Mouse (Mus musculus) MEL (cell line): ENCODE data around the gene Hs1bp3. TPM values are rescaled to one million over a fixed set of nuclear protein-coding genes. Genes with fewer than 3 reads are reported as not detected.

Experiments
- DNase-seq: peaks from one replicate; pipeline ENCODE4 v3.0.0; 2011; ENCODE audit warnings: low read depth, low spot score
- H3K27ac ChIP-seq: 2 replicates; pipeline ENCODE4 v1.5.1; 2012; ENCODE audit warnings: low read depth, mild to moderate bottlenecking, control low read depth, low read length, moderate library complexity; ENCODE audit not compliant: control insufficient read depth
- H3K27me3 ChIP-seq, 2 experiments: fragments of 150-350 bp in 1 of 2; sonication (generic) in 1 of 2; 2 replicates each; pipeline ENCODE4 v1.6.1; 2012; ENCODE audit warnings: low read length in 2 of 2, mild to moderate bottlenecking in 2 of 2, improper control_type of control experiment in 1 of 2, moderate library complexity in 1 of 2; ENCODE audit not compliant: insufficient read depth in 2 of 2, control insufficient read depth in 1 of 2
- H3K36me3 ChIP-seq, 2 experiments: 2 replicates each; pipeline ENCODE4 v1.6.1; 2012 to 2014; ENCODE audit warnings: low read length in 2 of 2, improper control_type of control experiment in 1 of 2, inconsistent platforms in 1 of 2, mild to moderate bottlenecking in 1 of 2; ENCODE audit not compliant: insufficient read depth in 2 of 2, control insufficient read depth in 1 of 2
- H3K4me1 ChIP-seq, 2 experiments: fragments of 150-350 bp in 1 of 2; sonication (generic) in 1 of 2; 2 replicates each; pipeline ENCODE4 v1.6.1; 2012; ENCODE audit warnings: low read length in 2 of 2, improper control_type of control experiment in 1 of 2, mild to moderate bottlenecking in 1 of 2; ENCODE audit not compliant: insufficient read depth in 2 of 2, control insufficient read depth in 1 of 2
- H3K4me3 ChIP-seq, 2 experiments: fragments of 150-350 bp in 1 of 2; sonication (generic) in 1 of 2; 2 replicates each; pipeline ENCODE4 v1.5.1; 2012; ENCODE audit warnings: low read depth in 2 of 2, low read length in 2 of 2, mild to moderate bottlenecking in 2 of 2, moderate library complexity in 2 of 2, control low read depth in 1 of 2, improper control_type of control experiment in 1 of 2; ENCODE audit not compliant: control insufficient read depth in 1 of 2, insufficient read depth in 1 of 2
- H3K79me2 ChIP-seq: 2 replicates; pipeline ENCODE4 v1.6.1; 2012; ENCODE audit warnings: mild to moderate bottlenecking, low read length, moderate library complexity; ENCODE audit not compliant: control insufficient read depth, poor library complexity, insufficient read depth
- H3K9ac ChIP-seq: 2 replicates; pipeline ENCODE4 v1.6.1; 2012; ENCODE audit warnings: low read depth, mild to moderate bottlenecking, control low read depth, low read length, moderate library complexity; ENCODE audit not compliant: control insufficient read depth, poor library complexity, severe bottlenecking
- H3K9me3 ChIP-seq: fragments of 150-350 bp; sonication (generic); replicated peaks from 2 replicates; pipeline ENCODE4 v1.6.1; 2012; ENCODE audit warnings: mild to moderate bottlenecking, low read length, improper control_type of control experiment, moderate library complexity; ENCODE audit not compliant: insufficient read depth
- BHLHE40 ChIP-seq: IDR thresholded peaks from 2 replicates; pipeline ENCODE4 v1.6.1; 2012; ENCODE audit warnings: low read depth, mild to moderate bottlenecking, inconsistent platforms, low read length, improper control_type of control experiment, borderline replicate concordance
- CHD1 ChIP-seq: IDR thresholded peaks from 2 replicates; pipeline ENCODE4 v1.6.1; 2012; ENCODE audit warnings: low read depth, mild to moderate bottlenecking, inconsistent platforms, low read length, improper control_type of control experiment
- CHD2 ChIP-seq: IDR thresholded peaks from 2 replicates; pipeline ENCODE4 v1.6.1; 2011; ENCODE audit warnings: low read length, improper control_type of control experiment
- CTCF ChIP-seq, 3 experiments: IDR thresholded peaks in 2 of 3; conservative IDR thresholded peaks in 1 of 3; 2 replicates each; pipeline ENCODE4 v1.5.1; 2011 to 2012; ENCODE audit warnings: low read length in 3 of 3, low read depth in 2 of 3, mild to moderate bottlenecking in 2 of 3, improper control_type of control experiment in 1 of 3, inconsistent platforms in 1 of 3, mixed read lengths in 1 of 3, moderate library complexity in 1 of 3; ENCODE audit not compliant: control insufficient read depth in 1 of 3, insufficient read depth in 1 of 3, poor library complexity in 1 of 3, severe bottlenecking in 1 of 3
- HCFC1 ChIP-seq: IDR thresholded peaks from 2 replicates; pipeline ENCODE4 v1.6.1; 2012; ENCODE audit warnings: low read depth, mild to moderate bottlenecking, inconsistent platforms, low read length, improper control_type of control experiment, moderate library complexity
- MAFK ChIP-seq: IDR thresholded peaks from 2 replicates; pipeline ENCODE4 v1.6.1; 2011; ENCODE audit warnings: low read depth, mild to moderate bottlenecking, low read length, improper control_type of control experiment, borderline replicate concordance
- MAZ ChIP-seq: IDR thresholded peaks from 2 replicates; pipeline ENCODE4 v1.6.1; 2012; ENCODE audit warnings: low read depth, mild to moderate bottlenecking, inconsistent platforms, low read length, improper control_type of control experiment
- MXI1 ChIP-seq: IDR thresholded peaks from 2 replicates; pipeline ENCODE4 v1.6.1; 2011; ENCODE audit warnings: mild to moderate bottlenecking, low read depth, low read length, improper control_type of control experiment
- MYB ChIP-seq: IDR thresholded peaks from 2 replicates; pipeline ENCODE4 v1.6.1; 2011; ENCODE audit warnings: mild to moderate bottlenecking, low read depth, low read length, improper control_type of control experiment
- POLR2A ChIP-seq, 2 experiments: IDR thresholded peaks; 2 replicates each; pipeline ENCODE4 v1.6.1; 2011 to 2012; ENCODE audit warnings: low read length in 2 of 2, mild to moderate bottlenecking in 2 of 2, control low read depth in 1 of 2, improper control_type of control experiment in 1 of 2, low read depth in 1 of 2, moderate library complexity in 1 of 2; ENCODE audit not compliant: control insufficient read depth in 1 of 2, insufficient read depth in 1 of 2, poor library complexity in 1 of 2
- POLR2AphosphoS2 ChIP-seq: IDR thresholded peaks from 2 replicates; pipeline ENCODE4 v1.6.1; 2011; ENCODE audit warnings: low read length, improper control_type of control experiment
- RCOR1 ChIP-seq: IDR thresholded peaks from 2 replicates; pipeline ENCODE4 v1.6.1; 2012; ENCODE audit warnings: low read depth, mild to moderate bottlenecking, inconsistent platforms, low read length, improper control_type of control experiment
- TAL1 ChIP-seq: IDR thresholded peaks from 2 replicates; pipeline ENCODE4 v1.6.1; 2012; ENCODE audit warnings: mild to moderate bottlenecking, inconsistent platforms, low read length, moderate library complexity, mixed read lengths
- TBP ChIP-seq: IDR thresholded peaks from 2 replicates; pipeline ENCODE4 v1.8.0; 2011; ENCODE audit warnings: low read depth, low read length, improper control_type of control experiment
- USF1 ChIP-seq: IDR thresholded peaks from 2 replicates; pipeline ENCODE4 v1.6.1; 2014; ENCODE audit warnings: low read depth, mild to moderate bottlenecking, inconsistent platforms, low read length, improper control_type of control experiment, moderate library complexity
- USF2 ChIP-seq, 2 experiments: IDR thresholded peaks; 2 replicates each; pipeline ENCODE4 v1.6.1; 2011 to 2012; ENCODE audit warnings: improper control_type of control experiment in 2 of 2, low read length in 2 of 2, borderline replicate concordance in 1 of 2, inconsistent platforms in 1 of 2, low read depth in 1 of 2, mild to moderate bottlenecking in 1 of 2; ENCODE audit not compliant: insufficient read depth in 1 of 2
- ZKSCAN1 ChIP-seq: IDR thresholded peaks from 2 replicates; pipeline ENCODE4 v1.6.1; 2012; ENCODE audit warnings: low read depth, mild to moderate bottlenecking, inconsistent platforms, low read length, improper control_type of control experiment, moderate library complexity
- ZMIZ1 ChIP-seq: IDR thresholded peaks from 2 replicates; pipeline ENCODE4 v1.6.1; 2012; ENCODE audit warnings: low read depth, mild to moderate bottlenecking, inconsistent platforms, low read length, improper control_type of control experiment, moderate library complexity
- polyA plus RNA-seq, 2 experiments: library from polyadenylated mRNA; stranded (reverse) in 1 of 2; unstranded in 1 of 2; fragments of >175 nt in 1 of 2; fragments of >200 nt in 1 of 2; gene quantifications; 2 replicates each; pipeline versions ENCODE4 v1.2.1 to v1.2.4; 2012; ENCODE audit warnings: low replicate concordance in 2 of 2, low read depth in 1 of 2; ENCODE audit not compliant: insufficient read length in 2 of 2, insufficient read depth in 1 of 2, missing spikeins in 1 of 2
- total RNA-seq: library from RNA; depleted of rRNA; stranded (reverse); fragments of 300-350 nt; gene quantifications from 2 replicates; pipeline ENCODE4 v1.2.3, GENCODE M21; 2012

Gene Hs1bp3
- total and polyA plus RNA-seq, 3 experiments: 4.7 to 17.4 TPM; not detected in 1

DNA sequence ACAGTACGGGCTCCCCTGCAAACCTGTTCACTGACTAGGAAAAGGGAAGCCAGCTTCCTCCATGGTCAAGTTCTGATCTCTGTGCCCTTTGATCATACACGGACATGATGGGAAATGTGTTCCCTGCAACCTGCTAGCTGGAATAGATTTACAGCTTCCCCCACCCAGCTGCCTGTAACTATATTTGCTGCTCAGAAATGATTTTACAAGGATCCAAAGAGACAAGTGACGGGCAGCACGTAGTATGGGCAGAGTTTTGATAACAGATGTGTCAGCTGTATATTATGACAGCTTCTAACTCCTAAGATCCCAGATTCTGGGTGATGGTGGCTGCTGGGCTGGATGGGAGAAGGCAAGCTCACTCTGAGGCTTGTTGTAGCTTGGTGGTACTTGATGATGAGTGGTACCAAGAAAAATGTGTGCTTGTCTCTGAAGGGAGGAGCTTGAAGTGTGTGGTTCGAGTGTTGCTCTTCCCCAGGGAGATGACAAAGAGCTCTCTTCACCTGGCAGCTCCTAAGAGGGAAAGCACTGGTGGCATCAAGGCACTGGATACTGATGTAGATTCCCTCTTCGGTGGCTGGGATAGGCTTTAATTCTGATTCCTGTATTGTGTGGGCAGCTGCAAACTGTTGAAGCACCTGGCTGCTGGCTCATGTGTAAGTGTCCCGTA lies 59.4 kb downstream of the Hs1bp3 start:
- Histone ChIP-seq H3K9ac (no peak overlapping the region), H3K9me3 (no peaks in the 10 kb centered on the region), H3K27ac (no peak overlapping the region), H3K79me2 (no peaks in the 10 kb centered on the region), H3K4me3 (no peak overlapping the region), H3K4me1 (no peaks in the 10 kb centered on the region), H3K36me3 (no peaks in the 10 kb centered on the region), H3K27me3 (no peaks in the 10 kb centered on the region; a peak in 1 of 4 replicates)
- no peak for TF ChIP-seq HCFC1
- TF ChIP-seq ZMIZ1: no peak
- DNase-seq: no peak

DNA sequence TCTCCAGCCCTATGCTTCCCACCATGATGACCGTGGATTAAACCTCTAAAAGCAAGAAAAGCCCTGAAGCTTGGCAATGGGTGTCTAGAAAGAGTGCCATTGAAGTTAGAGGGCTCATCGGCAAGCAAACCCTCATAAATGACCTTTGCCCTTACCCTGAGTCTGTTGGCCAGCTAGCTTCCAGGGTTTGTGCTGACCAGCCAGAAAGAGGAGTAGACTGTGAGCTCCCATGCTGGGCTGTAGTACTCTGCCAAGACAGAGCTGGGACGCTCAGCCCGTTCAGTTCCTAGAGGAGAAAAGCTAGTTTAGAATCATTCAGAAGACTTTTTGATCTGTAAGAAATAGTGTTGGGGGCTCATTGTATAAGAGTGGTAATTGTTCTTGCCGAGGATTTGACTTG lies 60.5 kb downstream of the Hs1bp3 start:
- Histone ChIP-seq H3K36me3 (no peaks in the 10 kb centered on the region), H3K9ac (no peak overlapping the region), H3K4me1 (no peaks in the 10 kb centered on the region), H3K27ac (no peak overlapping the region), H3K9me3 (no peaks in the 10 kb centered on the region), H3K27me3 (no peaks in the 10 kb centered on the region; a peak in 1 of 4 replicates), H3K4me3 (no peak overlapping the region), H3K79me2 (no peaks in the 10 kb centered on the region)
- TF ChIP-seq TBP (no peak), USF2 (IDR thresholded peaks at IDR 0.05; ENCODE audit: borderline replicate concordance in 1 of 2, insufficient read depth in 1 of 2, low read depth in 1 of 2, low read length in 2 of 2) (no peak), POLR2AphosphoS2 (no peak), USF1 (no peak), ZKSCAN1 (no peak), BHLHE40 (no peak), CHD2 (no peak), RCOR1 (no peak), CTCF (IDR thresholded peaks at IDR 0.05 in 2 of 3, conservative IDR thresholded peaks at IDR 0.05 in 1 of 3; ENCODE audit: control insufficient read depth in 1 of 3, insufficient read depth in 1 of 3, low read depth in 2 of 3, low read length in 3 of 3, poor library complexity in 1 of 3, severe bottlenecking in 1 of 3) (no peak), CHD1 (no peak), MAZ (no peak), ZMIZ1 (no peak), MYB (no peak), MAFK (no peak), POLR2A (IDR thresholded peaks at IDR 0.05; ENCODE audit: control insufficient read depth in 1 of 2, insufficient read depth in 1 of 2, low read depth in 1 of 2, low read length in 2 of 2, poor library complexity in 1 of 2) (no peak), TAL1 (no peak), MXI1 (no peak)
- no peak for DNase-seq
